In genomic region chr15:32338721-32339290, GRCm38 (mm10) we compare ENCODE assay signal across 18 mouse cellular contexts.
DNase-seq lines count a peak whose midpoint lies in the region; ATAC-seq and TF ChIP-seq lines count a peak whose summit lies in the region.
"Had no signal": no experiment of that assay in that cellular context is flagged by ENCODE, and none has a peak within 500 bp of the region (broad histone marks: within the 10 kb centered on the region; RNA-seq: fewer than 3 reads in every experiment).

No protein-coding gene starts in this region.

- 60% methylated on average over 3 of the region's 3 CpGs for WGBS in midbrain, embryonic 11.5 days
- 50% methylated on average over 3 of the region's 3 CpGs for WGBS in midbrain, embryonic 13.5 days
- WGBS in embryonic facial prominence, embryonic 10.5 days: 33% methylated on average over 3 of the region's 3 CpGs
- 35% methylated on average over 3 of the region's 3 CpGs for WGBS in forebrain, postnatal 0 days

- H3K9me3 ChIP-seq in midbrain, embryonic 11.5 days (ENCODE audit: control insufficient read depth, low read length): no peaks in the 10 kb centered on the region
- no peaks in the 10 kb centered on the region for H3K9me3 ChIP-seq in midbrain, embryonic 13.5 days
- H3K9me3 ChIP-seq in embryonic facial prominence, embryonic 10.5 days: no peaks in the 10 kb centered on the region
- no peaks in the 10 kb centered on the region for H3K9me3 ChIP-seq in forebrain, postnatal 0 days (ENCODE audit: low read length)
- H3K9me3 ChIP-seq: heart, embryonic 10.5 days; hindbrain, embryonic 15.5 days had no signal

- ATAC-seq in midbrain, embryonic 11.5 days (ENCODE audit: low FRiP score): peak; percentile 30; the same call in 1 of the 2 replicates
- no peak for ATAC-seq in midbrain, embryonic 13.5 days
- ATAC-seq in forebrain, postnatal 0 days: peak; percentile 43
- ATAC-seq: intestine, embryonic 16.5 days had no signal

- H3K27me3 ChIP-seq in midbrain, embryonic 11.5 days (ENCODE audit: control insufficient read depth, insufficient read depth, low read length): no peaks in the 10 kb centered on the region
- H3K27me3 ChIP-seq in midbrain, embryonic 13.5 days: no peaks in the 10 kb centered on the region
- H3K27me3 ChIP-seq in embryonic facial prominence, embryonic 10.5 days (replicated peaks; ENCODE audit: low read depth, poor library complexity, severe bottlenecking): no peaks in the 10 kb centered on the region
- H3K27me3 ChIP-seq in forebrain, postnatal 0 days (ENCODE audit: insufficient read depth, low read length): no peaks in the 10 kb centered on the region
- H3K27me3 ChIP-seq: hindbrain, embryonic 15.5 days had no signal

- H3K4me2 ChIP-seq in midbrain, embryonic 11.5 days: no peak overlapping the region
- H3K4me2 ChIP-seq in midbrain, embryonic 13.5 days (replicated peaks): no peak overlapping the region
- H3K4me2 ChIP-seq in forebrain, postnatal 0 days (ENCODE audit: low read depth): no peak overlapping the region
- H3K4me2 ChIP-seq: hindbrain, embryonic 15.5 days; liver, embryonic 11.5 days had no signal

- H3K36me3 ChIP-seq in midbrain, embryonic 11.5 days (ENCODE audit: control insufficient read depth, insufficient read depth, low read length): no peaks in the 10 kb centered on the region
- H3K36me3 ChIP-seq in midbrain, embryonic 13.5 days: no peaks in the 10 kb centered on the region
- no peaks in the 10 kb centered on the region for H3K36me3 ChIP-seq in embryonic facial prominence, embryonic 10.5 days (replicated peaks)
- no peaks in the 10 kb centered on the region for H3K36me3 ChIP-seq in forebrain, postnatal 0 days (ENCODE audit: insufficient read depth)
- H3K36me3 ChIP-seq: heart, embryonic 10.5 days; hindbrain, embryonic 15.5 days had no signal

- DNase-seq in heart, adult 11 months: peak; percentile 84
- no peak for DNase-seq in heart, postnatal 4 days
- DNase-seq in midbrain, embryonic 11.5 days (ENCODE audit: low spot score, missing footprints): no peak
- peak; percentile 28 for DNase-seq in embryonic facial prominence, embryonic 10.5 days (ENCODE audit: low spot score)
- no peak for DNase-seq in forebrain, postnatal 0 days
- no peak for DNase-seq in layer of hippocampus, postnatal 25 days (ENCODE audit: extremely low spot score in 1 of 2, low spot score in 1 of 2)
- DNase-seq in left cerebral cortex, adult 9 months (ENCODE audit: low spot score in 2 of 2): no peak
- DNase-seq: cerebellum, adult 9-11 months; layer of hippocampus, postnatal 36 days; lung, adult 2 months; lung, postnatal 36 days; thymus, postnatal 14 days had no signal

- H3K4me1 ChIP-seq in midbrain, embryonic 11.5 days (ENCODE audit: control insufficient read depth, insufficient read depth, low read length): no peaks in the 10 kb centered on the region
- H3K4me1 ChIP-seq in midbrain, embryonic 13.5 days (replicated peaks): peaks cover 4% of the 10 kb centered on the region; the same call in 1 of the 2 replicates
- peaks cover 32% of the 10 kb centered on the region for H3K4me1 ChIP-seq in embryonic facial prominence, embryonic 10.5 days
- 0 out of 2 replicates have a peak, but pooled peaks cover 7% of the 10 kb centered on the region for H3K4me1 ChIP-seq in forebrain, postnatal 0 days (ENCODE audit: insufficient read depth)
- H3K4me1 ChIP-seq: hindbrain, embryonic 15.5 days had no signal

- no peak overlapping the region for H3K9ac ChIP-seq in midbrain, embryonic 11.5 days (ENCODE audit: low read length)
- H3K9ac ChIP-seq in midbrain, embryonic 13.5 days (replicated peaks): no peak overlapping the region
- H3K9ac ChIP-seq in forebrain, postnatal 0 days: no peak overlapping the region
- H3K9ac ChIP-seq: hindbrain, embryonic 15.5 days had no signal

- no peak overlapping the region for H3K27ac ChIP-seq in midbrain, embryonic 11.5 days (ENCODE audit: low read depth, low read length)
- H3K27ac ChIP-seq in midbrain, embryonic 13.5 days: no peak overlapping the region
- peak overlapping the region; percentile 20 for H3K27ac ChIP-seq in embryonic facial prominence, embryonic 10.5 days (replicated peaks)
- no peak overlapping the region for H3K27ac ChIP-seq in forebrain, postnatal 0 days (ENCODE audit: low read depth, low read length)
- H3K27ac ChIP-seq: heart, embryonic 10.5 days; hindbrain, embryonic 15.5 days; kidney, postnatal 0 days had no signal

- H3K4me3 ChIP-seq in midbrain, embryonic 11.5 days (ENCODE audit: low read depth, low read length): no peak overlapping the region
- no peak overlapping the region for H3K4me3 ChIP-seq in midbrain, embryonic 13.5 days (replicated peaks)
- H3K4me3 ChIP-seq in embryonic facial prominence, embryonic 10.5 days: no peak overlapping the region
- H3K4me3 ChIP-seq in forebrain, postnatal 0 days (ENCODE audit: low read depth, low read length): no peak overlapping the region
- H3K4me3 ChIP-seq: heart, embryonic 10.5 days; hindbrain, embryonic 15.5 days had no signal

- no peak for TF ChIP-seq CTCF in forebrain, postnatal 0 days (IDR thresholded peaks at IDR 0.05; ENCODE audit: low read depth)

Comparison
In these comparisons a context has a peak if more than half of its experiments do, and no peak if none do; other contexts are left out.
1. DNase-seq: peak in heart, adult 11 months (single experiment) and embryonic facial prominence, embryonic 10.5 days (single experiment); none in heart, postnatal 4 days (single experiment), midbrain, embryonic 11.5 days (single experiment), forebrain, postnatal 0 days (single experiment), layer of hippocampus, postnatal 25 days (0 of 2) and left cerebral cortex, adult 9 months (0 of 2).